Mouse (Mus musculus) c-Kit-positive CD71-positive TER-119-positive erythroid progenitor cells, embryonic 14.5 days (primary cell): ENCODE results near the gene Iqcf1.

Experiments used
- DNase-seq: peaks from one replicate; pipeline ENCODE4 v3.0.0-alpha.2; 2013; ENCODE audit warnings: low spot score

Gene Iqcf1

GRCm38 (mm10) chr9:106499667-106500066 lies at the start of gene Iqcf1:
Gene Iqcf1 (plus strand): TSS chr9:106499967.
- DNase-seq = no peak

- DNase-seq = no peak
Measured at GRCm38 (mm10) chr9:106450661-106451060, 49.1 kb upstream of the Iqcf1 start.

GRCm38 (mm10) chr9:106451298-106451697 lies 48.5 kb upstream of the Iqcf1 start:
- no peak for DNase-seq

- no peak for DNase-seq
Measured at GRCm38 (mm10) chr9:106451899-106452298, 47.9 kb upstream of the Iqcf1 start.

GRCm38 (mm10) chr9:106452351-106452750 lies 47.4 kb upstream of the Iqcf1 start:
- no peak for DNase-seq

GRCm38 (mm10) chr9:106452821-106453220 lies 46.9 kb upstream of the Iqcf1 start:
- DNase-seq = no peak

- DNase-seq = no peak
Measured at GRCm38 (mm10) chr9:106453271-106454070, 46.3 kb upstream of the Iqcf1 start, which contains the start of gene Pcbp4. Gene Pcbp4 (plus strand): TSS chr9:106453291.

- DNase-seq = no peak
Measured at GRCm38 (mm10) chr9:106454071-106454761, 45.6 kb upstream of the Iqcf1 start.

- no peak for DNase-seq
Measured at GRCm38 (mm10) chr9:106454888-106455681, 44.7 kb upstream of the Iqcf1 start.

GRCm38 (mm10) chr9:106456325-106457162 lies 43.2 kb upstream of the Iqcf1 start:
- DNase-seq = no peak

GRCm38 (mm10) chr9:106457163-106457559 lies 42.6 kb upstream of the Iqcf1 start:
- no peak for DNase-seq

- DNase-seq = no peak
Measured at GRCm38 (mm10) chr9:106457920-106458319, 41.8 kb upstream of the Iqcf1 start.

GRCm38 (mm10) chr9:106459946-106460345 lies 39.8 kb upstream of the Iqcf1 start:
- DNase-seq = no peak

GRCm38 (mm10) chr9:106460401-106461025 lies 39.3 kb upstream of the Iqcf1 start:
- DNase-seq = no peak

- no peak for DNase-seq
Measured at GRCm38 (mm10) chr9:106461026-106461415, 38.7 kb upstream of the Iqcf1 start.

GRCm38 (mm10) chr9:106461641-106462429 lies 37.9 kb upstream of the Iqcf1 start:
- DNase-seq = no peak

- DNase-seq = no peak
Measured at GRCm38 (mm10) chr9:106462430-106462800, 37.4 kb upstream of the Iqcf1 start.

- no peak for DNase-seq
Measured at GRCm38 (mm10) chr9:106463122-106464063, 36.4 kb upstream of the Iqcf1 start.
